Mouse (Mus musculus) hindbrain, embryonic 11.5 days (tissue): ENCODE results near the gene Ddx55. TPM values are rescaled to one million over a fixed set of nuclear protein-coding genes. Genes with fewer than 3 reads are reported as not detected.

Experiments used
- ATAC-seq: fragments of 200-750 bp; cut with Nextera tagmentation; 2 replicates; pipeline ENCODE4 v1.8.0; 2017; ENCODE audit warnings: mild to moderate bottlenecking, moderate TSS enrichment, moderate library complexity; ENCODE audit not compliant: low FRiP score
- DNase-seq: peaks from one replicate; pipeline ENCODE4 v3.0.0-alpha.2; 2015; ENCODE audit warnings: low spot score
- H3K27ac ChIP-seq: fragments of 300-500 bp; sonication (generic); 2 replicates; pipeline ENCODE4 v1.5.1; 2014; ENCODE audit warnings: mild to moderate bottlenecking, low read depth, low read length
- H3K27me3 ChIP-seq: fragments of 300-500 bp; sonication (generic); 2 replicates; pipeline ENCODE4 v1.6.1; 2014; ENCODE audit warnings: mild to moderate bottlenecking, low read length, moderate library complexity, mixed read lengths; ENCODE audit not compliant: control insufficient read depth, insufficient read depth
- H3K36me3 ChIP-seq: fragments of 300-500 bp; sonication (generic); 2 replicates; pipeline ENCODE4 v1.6.1; 2014; ENCODE audit warnings: mild to moderate bottlenecking, low read length, moderate library complexity, mixed read lengths; ENCODE audit not compliant: control insufficient read depth, insufficient read depth
- H3K4me1 ChIP-seq: fragments of 300-500 bp; sonication (generic); replicated peaks from 2 replicates; pipeline ENCODE4 v1.6.1; 2014; ENCODE audit warnings: low read length, mixed read lengths; ENCODE audit not compliant: control insufficient read depth, insufficient read depth
- H3K4me2 ChIP-seq: fragments of 300-500 bp; sonication (generic); replicated peaks from 2 replicates; pipeline ENCODE4 v1.6.1; 2014; ENCODE audit warnings: mild to moderate bottlenecking, low read depth, low read length
- H3K4me3 ChIP-seq: fragments of 300-500 bp; sonication (generic); 2 replicates; pipeline ENCODE4 v1.5.1; 2014; ENCODE audit warnings: low read depth, low read length
- H3K9ac ChIP-seq: fragments of 300-500 bp; sonication (generic); 2 replicates; pipeline ENCODE4 v1.6.1; 2014; ENCODE audit warnings: low read depth, low read length
- H3K9me3 ChIP-seq: fragments of 300-500 bp; sonication (generic); 2 replicates; pipeline ENCODE4 v1.6.1; 2016; ENCODE audit warnings: low read length; ENCODE audit not compliant: control insufficient read depth
- WGBS: fragments of 180-500 bp; shearing (Covaris S2); extraction: QIAGEN DNeasy Blood & Tissue Kit; methylation state at CpG from one replicate; pipeline ENCODE4 v1.1.7; 2014; 5-methylcytosine and 5-hydroxymethylcytosine counted together
- polyA plus RNA-seq: library from polyadenylated mRNA; unstranded; fragments of >200 nt; fragmentation: Nextera tagmentation; extraction: Ambion mirVana; gene quantifications from 2 replicates; pipeline ENCODE4 v1.2.1, GENCODE M21; 2014

Ddx55 gene
- polyA plus RNA-seq, 1 experiment from 2014 or later, result 17.6 TPM

DNA sequence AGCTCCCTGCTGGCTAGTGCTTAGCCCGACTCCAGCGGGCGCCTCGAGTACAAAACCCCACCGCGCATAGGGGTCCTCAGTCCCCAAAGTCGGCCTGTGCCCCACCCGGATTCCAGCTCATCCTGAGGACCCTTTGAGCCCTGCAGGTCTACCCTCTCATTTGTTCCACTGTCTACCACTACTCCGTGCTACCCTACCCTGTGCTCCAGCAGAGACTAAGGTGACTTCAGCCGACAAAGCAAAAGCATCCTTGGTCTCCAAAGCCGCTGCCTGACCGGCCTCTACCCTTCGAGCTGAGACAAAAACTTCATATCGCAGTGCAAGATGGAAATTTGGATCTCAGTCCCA, 21.1 kb upstream of the Ddx55 start:
- peak overlapping the region; percentile 77 for H3K4me3 ChIP-seq
- peak overlapping the region; percentile 82 for H3K4me2 ChIP-seq
- no peaks in the 10 kb centered on the region for H3K27me3 ChIP-seq
- ATAC-seq (no peak), DNase-seq (no peak)
- H3K9me3 ChIP-seq, result no peaks in the 10 kb centered on the region
- no peaks in the 10 kb centered on the region for H3K36me3 ChIP-seq
- H3K9ac ChIP-seq, result peak overlapping the region; percentile 69
- H3K27ac ChIP-seq, result peak overlapping the region; percentile 77
- 12% methylated on average over 14 of the region's 14 CpGs for WGBS
- peaks cover 6% of the 10 kb centered on the region for H3K4me1 ChIP-seq

- H3K27ac ChIP-seq, result no peak overlapping the region
- DNase-seq, result peak; percentile 15
- H3K9me3 ChIP-seq, result no peaks in the 10 kb centered on the region
- H3K27me3 ChIP-seq, result no peaks in the 10 kb centered on the region
- no peak for ATAC-seq
- WGBS, result 38% methylated on average over 7 of the region's 7 CpGs
- H3K4me3 ChIP-seq, result no peak overlapping the region
- no peaks in the 10 kb centered on the region for H3K36me3 ChIP-seq
- no peak overlapping the region for H3K4me2 ChIP-seq
- H3K9ac ChIP-seq, result no peak overlapping the region
- H3K4me1 ChIP-seq, result peaks cover 6% of the 10 kb centered on the region
These were observed 20.2 kb upstream of the Ddx55 start for GRCm38 (mm10) chr5:124532451-124532850.

GRCm38 (mm10) chr5:124535016-124535415, 17.6 kb upstream of the Ddx55 start:
- 72% methylated on average over 5 of the region's 5 CpGs for WGBS
- H3K27me3 ChIP-seq, result no peaks in the 10 kb centered on the region
- no peaks in the 10 kb centered on the region for H3K9me3 ChIP-seq
- H3K27ac ChIP-seq, result no peak overlapping the region
- no peak for DNase-seq
- H3K4me2 ChIP-seq, result no peak overlapping the region
- no peaks in the 10 kb centered on the region for H3K36me3 ChIP-seq
- H3K4me1 ChIP-seq, result peaks cover 3% of the 10 kb centered on the region
- H3K9ac ChIP-seq, result no peak overlapping the region
- ATAC-seq, result no peak
- no peak overlapping the region for H3K4me3 ChIP-seq

DNA sequence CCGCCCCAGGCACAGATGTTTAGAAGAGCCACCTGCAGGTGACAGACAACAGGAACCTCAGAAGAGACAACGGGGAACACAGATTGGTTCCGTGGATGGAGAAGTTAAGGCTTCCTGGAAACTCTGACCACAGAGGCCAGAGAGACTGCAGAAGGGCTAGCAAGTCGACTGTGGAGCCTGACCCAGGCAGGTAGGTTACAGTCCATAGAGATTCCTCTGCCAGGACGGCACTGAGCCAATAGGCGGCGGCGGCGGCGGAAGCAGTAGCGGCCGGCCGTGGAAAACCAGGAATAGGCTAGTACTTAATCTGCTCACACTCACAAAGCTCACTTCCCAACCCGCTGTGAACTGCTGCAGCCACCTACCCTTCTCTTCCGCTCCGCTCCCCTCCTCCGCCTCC, 15.9 kb upstream of the Ddx55 start:
- peak; percentile 41 for DNase-seq
- ATAC-seq, result no peak
- Histone ChIP-seq H3K36me3 (no peaks in the 10 kb centered on the region), H3K9ac (peak overlapping the region; percentile 15; the same call in 1 of the 2 replicates), H3K27ac (no peak overlapping the region), H3K4me2 (peak overlapping the region; percentile 23), H3K9me3 (no peaks in the 10 kb centered on the region), H3K27me3 (no peaks in the 10 kb centered on the region), H3K4me3 (peak overlapping the region; percentile 6; the same call in 1 of the 2 replicates), H3K4me1 (peaks cover 1% of the 10 kb centered on the region)
- WGBS, result 5% methylated on average over 17 of the region's 17 CpGs

- Histone ChIP-seq H3K9me3 (no peaks in the 10 kb centered on the region), H3K4me3 (no peak overlapping the region), H3K4me2 (no peak overlapping the region), H3K27ac (no peak overlapping the region), H3K36me3 (no peaks in the 10 kb centered on the region), H3K9ac (no peak overlapping the region), H3K27me3 (no peaks in the 10 kb centered on the region), H3K4me1 (no peaks in the 10 kb centered on the region; the same call in 1 of the 2 replicates)
- WGBS, result 78% methylated on average over 15 of the region's 16 CpGs
- DNase-seq, result peak; percentile 44
- ATAC-seq, result no peak
These were observed 13.6 kb upstream of the Ddx55 start for GRCm38 (mm10) chr5:124538813-124539792.

DNA sequence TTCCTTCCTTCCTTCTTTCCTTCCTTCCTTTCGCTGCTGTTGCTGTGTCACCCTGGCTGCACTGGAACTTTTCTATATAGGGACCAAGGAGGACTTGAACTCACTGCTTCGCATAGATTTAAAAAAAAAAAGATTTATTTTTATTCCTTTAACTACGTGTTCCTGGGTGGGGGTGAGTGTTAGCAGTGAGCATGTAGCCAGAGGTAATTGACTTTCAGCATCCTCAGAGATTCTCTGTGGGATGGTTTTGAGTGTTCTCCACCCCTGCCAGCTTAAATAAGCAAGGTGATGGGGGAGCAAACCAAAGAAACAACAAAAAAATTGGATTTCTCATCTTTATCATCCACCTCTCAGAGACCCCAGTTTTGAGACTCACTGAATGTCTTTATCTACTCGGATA, 12.8 kb upstream of the Ddx55 start:
- no peaks in the 10 kb centered on the region for H3K9me3 ChIP-seq
- no peaks in the 10 kb centered on the region for H3K27me3 ChIP-seq
- peak overlapping the region; percentile 63 for H3K4me3 ChIP-seq
- H3K36me3 ChIP-seq, result 0 out of 2 replicates have a peak, but pooled peaks cover 2% of the 10 kb centered on the region
- no peak; the same call in 1 of the 2 replicates for ATAC-seq
- no peak for DNase-seq
- H3K27ac ChIP-seq, result no peak overlapping the region
- no peak overlapping the region for H3K4me2 ChIP-seq
- 77% methylated on average over 4 of the region's 4 CpGs for WGBS
- H3K4me1 ChIP-seq, result no peaks in the 10 kb centered on the region; the same call in 1 of the 2 replicates
- no peak overlapping the region for H3K9ac ChIP-seq

GRCm38 (mm10) chr5:124540383-124540786, 12.3 kb upstream of the Ddx55 start, which contains the start of gene Tmed2:
Gene Tmed2, plus strand, starts transcription at chr5:124540695.
- Histone ChIP-seq H3K9ac (peak within 1 kb of the TSS; percentile 89), H3K4me2 (peak within 1 kb of the TSS; percentile 65), H3K9me3 (no peaks in the 10 kb centered on the region), H3K27ac (peak within 1 kb of the TSS; percentile 6), H3K27me3 (no peaks in the 10 kb centered on the region), H3K4me3 (peak within 1 kb of the TSS; percentile 63), H3K36me3 (0 out of 2 replicates have a peak, but pooled peaks cover 2% of the 10 kb centered on the region), H3K4me1 (no peaks in the 10 kb centered on the region; the same call in 1 of the 2 replicates)
- DNase-seq, result peak; percentile 97
- WGBS, result 1% methylated on average over 26 of the region's 35 CpGs
- peak; percentile 93 for ATAC-seq

- Histone ChIP-seq H3K4me1 (no peaks in the 10 kb centered on the region; the same call in 1 of the 2 replicates), H3K27me3 (no peaks in the 10 kb centered on the region), H3K9ac (peak overlapping the region; percentile 89), H3K27ac (peak overlapping the region; percentile 6), H3K36me3 (peaks cover 2% of the 10 kb centered on the region), H3K4me2 (peak overlapping the region; percentile 65), H3K4me3 (peak overlapping the region; percentile 63), H3K9me3 (no peaks in the 10 kb centered on the region)
- under 1% methylated on average over 65 of the region's 89 CpGs for WGBS
- DNase-seq (peak; percentile 66), ATAC-seq (peak; percentile 80)
These were observed 11.6 kb upstream of the Ddx55 start for GRCm38 (mm10) chr5:124540905-124541601.
